Comparison of ENCODE assay signal across 9 mouse cellular contexts in genomic region chr11:69899870-69900269, GRCm38 (mm10). TPM values are rescaled to one million over a fixed set of nuclear protein-coding genes. Genes with fewer than 3 reads are reported as not detected.
DNase-seq lines count a peak whose midpoint lies in the region; ATAC-seq and TF ChIP-seq lines count a peak whose summit lies in the region.
"Had no signal": no experiment of that assay in that cellular context is flagged by ENCODE, and none has a peak within 500 bp of the region (broad histone marks: within the 10 kb centered on the region; RNA-seq: fewer than 3 reads in every experiment).

No protein-coding gene starts in this region.

- H3K9ac ChIP-seq in kidney, embryonic 15.5 days = peak overlapping the region; percentile 93
- peak overlapping the region; percentile 92 for H3K9ac ChIP-seq in intestine, embryonic 14.5 days (ENCODE audit: low read length)
- H3K9ac ChIP-seq in midbrain, postnatal 0 days (replicated peaks; ENCODE audit: low read length, poor library complexity, severe bottlenecking) = peak overlapping the region; percentile 89; the same call in 1 of the 2 replicates

- DNase-seq in kidney, postnatal 10 days = no peak
- no peak for DNase-seq in intestine, embryonic 14.5 days (ENCODE audit: low spot score)
- DNase-seq in midbrain, postnatal 0 days (ENCODE audit: low spot score) = no peak
- DNase-seq in gastrocnemius, postnatal 10 days = no peak
- DNase-seq in ovary, postnatal 36 days (ENCODE audit: low spot score) = no peak
- no peak for DNase-seq in ovary, postnatal 14 days (ENCODE audit: low spot score)

- no peak for TF ChIP-seq POLR2A in embryonic fibroblast, embryonic 13.5 days (IDR thresholded peaks at IDR 0.05; ENCODE audit: low read depth, low read length)

- peak overlapping the region; percentile 97 for H3K4me2 ChIP-seq in kidney, embryonic 15.5 days
- H3K4me2 ChIP-seq in intestine, embryonic 14.5 days (ENCODE audit: low read length) = peak overlapping the region; percentile 76
- peak overlapping the region; percentile 86 for H3K4me2 ChIP-seq in midbrain, postnatal 0 days (ENCODE audit: low read depth, low read length, poor library complexity, severe bottlenecking)

- H3K4me1 ChIP-seq in kidney, embryonic 15.5 days = peaks cover 31% of the 10 kb centered on the region
- no peaks in the 10 kb centered on the region for H3K4me1 ChIP-seq in embryonic fibroblast, embryonic 13.5 days (ENCODE audit: control insufficient read depth, insufficient read depth, low read length)
- peaks cover 23% of the 10 kb centered on the region for H3K4me1 ChIP-seq in intestine, embryonic 14.5 days (replicated peaks; ENCODE audit: control insufficient read depth, insufficient read depth, low read length)
- H3K4me1 ChIP-seq in midbrain, postnatal 0 days (ENCODE audit: insufficient read depth, low read length) = peaks cover 6% of the 10 kb centered on the region; the same call in 1 of the 2 replicates

- ATAC-seq in kidney, embryonic 15.5 days (replicated peaks; ENCODE audit: low FRiP score) = no peak
- no peak for ATAC-seq in intestine, embryonic 14.5 days (replicated peaks; ENCODE audit: low FRiP score, low TSS enrichment, low read depth)
- no peak for ATAC-seq in midbrain, postnatal 0 days (ENCODE audit: low FRiP score)

- no peaks in the 10 kb centered on the region for H3K27me3 ChIP-seq in kidney, embryonic 15.5 days
- no peaks in the 10 kb centered on the region for H3K27me3 ChIP-seq in intestine, embryonic 14.5 days (replicated peaks; ENCODE audit: control insufficient read depth, insufficient read depth, low read length)
- H3K27me3 ChIP-seq in midbrain, postnatal 0 days (ENCODE audit: insufficient read depth, low read length) = no peaks in the 10 kb centered on the region
- H3K27me3 ChIP-seq: megakaryocyte, embryonic 14.5 days had no signal

- H3K36me3 ChIP-seq in kidney, embryonic 15.5 days = peaks cover 15% of the 10 kb centered on the region
- H3K36me3 ChIP-seq in intestine, embryonic 14.5 days (ENCODE audit: control insufficient read depth, insufficient read depth, low read length) = peaks cover 18% of the 10 kb centered on the region
- H3K36me3 ChIP-seq in midbrain, postnatal 0 days (ENCODE audit: insufficient read depth, low read length) = peaks cover 11% of the 10 kb centered on the region

- peak overlapping the region; percentile 96 for H3K4me3 ChIP-seq in kidney, embryonic 15.5 days (replicated peaks)
- H3K4me3 ChIP-seq in embryonic fibroblast, embryonic 13.5 days (ENCODE audit: insufficient read depth, low read length) = peak overlapping the region; percentile 70
- peak overlapping the region; percentile 70 for H3K4me3 ChIP-seq in intestine, embryonic 14.5 days (ENCODE audit: low read depth, low read length)
- peak overlapping the region; percentile 81 for H3K4me3 ChIP-seq in midbrain, postnatal 0 days (ENCODE audit: low read depth, low read length)

- peak overlapping the region; percentile 99 for H3K27ac ChIP-seq in kidney, embryonic 15.5 days
- no peak overlapping the region for H3K27ac ChIP-seq in embryonic fibroblast, embryonic 13.5 days (ENCODE audit: insufficient read depth, low read length)
- H3K27ac ChIP-seq in intestine, embryonic 14.5 days (ENCODE audit: low read depth) = 0 out of 2 replicates have a peak overlapping the region, but pooled peaks have one; percentile 98
- H3K27ac ChIP-seq in midbrain, postnatal 0 days (ENCODE audit: low read depth, low read length) = peak overlapping the region; percentile 94; the same call in 1 of the 2 replicates

- 17% methylated on average over 4 of the region's 4 CpGs for WGBS in kidney, embryonic 15.5 days
- WGBS in intestine, embryonic 14.5 days = 19% methylated on average over 4 of the region's 4 CpGs
- WGBS in midbrain, postnatal 0 days = 19% methylated on average over 4 of the region's 4 CpGs

- H3K9me3 ChIP-seq in kidney, embryonic 15.5 days (replicated peaks) = no peaks in the 10 kb centered on the region
- no peaks in the 10 kb centered on the region for H3K9me3 ChIP-seq in intestine, embryonic 14.5 days (ENCODE audit: control insufficient read depth, low read length)
- no peaks in the 10 kb centered on the region for H3K9me3 ChIP-seq in midbrain, postnatal 0 days (ENCODE audit: low read length)
- H3K9me3 ChIP-seq: megakaryocyte, embryonic 14.5 days had no signal

- no peak for TF ChIP-seq CTCF in embryonic fibroblast, embryonic 13.5 days (IDR thresholded peaks at IDR 0.05; ENCODE audit: borderline replicate concordance, insufficient read depth, low read length)
- TF ChIP-seq CTCF in midbrain, postnatal 0 days (IDR thresholded peaks at IDR 0.05) = no peak

RNA-seq across cellular contexts. Expression of gene 2810408A11Rik, which starts 0.9 kb away (rescaled TPM):
- polyA plus RNA-seq in kidney, embryonic 15.5 days (2015; fragmentation: Nextera tagmentation; extraction: Ambion mirVana) = 12.6 and 13.0 TPM in 2 replicates
- 3.5 and 4.9 TPM in 2 replicates for polyA plus RNA-seq in embryonic fibroblast, embryonic 13.5 days (2011; ENCODE audit: insufficient read length, low read depth, missing spikeins)
- polyA plus RNA-seq in intestine, embryonic 14.5 days (2014; fragmentation: Nextera tagmentation; extraction: Ambion mirVana) = 8.8 and 10.7 TPM in 2 replicates
- total RNA-seq in midbrain, postnatal 0 days (2014; rRNA removed) = 3.3 and 8.7 TPM in 2 replicates
- polyA plus RNA-seq in midbrain, postnatal 0 days (2015; fragmentation: Nextera tagmentation; extraction: Ambion mirVana) = 4.8 and 6.2 TPM in 2 replicates
- 1 to 10 TPM; 1.8 to 2.4 TPM for total RNA-seq in gastrocnemius, postnatal 10 days (2021)

RNA-seq across cellular contexts. Expression of gene Neurl4, which starts 1.0 kb away (rescaled TPM):
- polyA plus RNA-seq in kidney, embryonic 15.5 days (2015; fragmentation: Nextera tagmentation; extraction: Ambion mirVana) = 9.3 and 10.8 TPM in 2 replicates
- 30.8 and 31.8 TPM in 2 replicates for polyA plus RNA-seq in embryonic fibroblast, embryonic 13.5 days (2011; ENCODE audit: insufficient read length, low read depth, missing spikeins)
- polyA plus RNA-seq in intestine, embryonic 14.5 days (2014; fragmentation: Nextera tagmentation; extraction: Ambion mirVana) = 13.3 and 14.5 TPM in 2 replicates
- 112 and 118 TPM in 2 replicates for total RNA-seq in midbrain, postnatal 0 days (2014; rRNA removed)
- 15.2 and 16.7 TPM in 2 replicates for polyA plus RNA-seq in midbrain, postnatal 0 days (2015; fragmentation: Nextera tagmentation; extraction: Ambion mirVana)
- 10 to 100 TPM; 31.2 to 31.8 TPM for total RNA-seq in gastrocnemius, postnatal 10 days (2021)

RNA-seq across cellular contexts. Expression of gene Acap1, which starts 4.5 kb away (rescaled TPM):
- polyA plus RNA-seq in kidney, embryonic 15.5 days (2015; fragmentation: Nextera tagmentation; extraction: Ambion mirVana) = 0.58 and 0.62 TPM in 2 replicates
- not detected in 2 replicates for polyA plus RNA-seq in embryonic fibroblast, embryonic 13.5 days (2011; ENCODE audit: insufficient read length, low read depth, missing spikeins)
- 8.1 and 9.3 TPM in 2 replicates for polyA plus RNA-seq in intestine, embryonic 14.5 days (2014; fragmentation: Nextera tagmentation; extraction: Ambion mirVana)
- total RNA-seq in midbrain, postnatal 0 days (2014; rRNA removed) = 0.66 TPM in 1 of 2 replicates, not detected in the other
- polyA plus RNA-seq in midbrain, postnatal 0 days (2015; fragmentation: Nextera tagmentation; extraction: Ambion mirVana) = 0.14 TPM in 1 of 2 replicates, not detected in the other
- total RNA-seq in gastrocnemius, postnatal 10 days (2021) = 1 to 10 TPM in 1 of 2 experiments, under 1 TPM in 1; 0.42 to 1.0 TPM

RNA-seq across cellular contexts. Expression of gene Gps2, which starts 13.8 kb away (rescaled TPM):
- polyA plus RNA-seq in kidney, embryonic 15.5 days (2015; fragmentation: Nextera tagmentation; extraction: Ambion mirVana) = 77.8 and 86.2 TPM in 2 replicates
- polyA plus RNA-seq in embryonic fibroblast, embryonic 13.5 days (2011; ENCODE audit: insufficient read length, low read depth, missing spikeins) = 24.1 and 27.8 TPM in 2 replicates
- polyA plus RNA-seq in intestine, embryonic 14.5 days (2014; fragmentation: Nextera tagmentation; extraction: Ambion mirVana) = 71.2 and 72.3 TPM in 2 replicates
- 45.8 and 47.6 TPM in 2 replicates for total RNA-seq in midbrain, postnatal 0 days (2014; rRNA removed)
- polyA plus RNA-seq in midbrain, postnatal 0 days (2015; fragmentation: Nextera tagmentation; extraction: Ambion mirVana) = 60.3 and 64.3 TPM in 2 replicates
- 10 to 100 TPM; 29.0 to 31.3 TPM for total RNA-seq in gastrocnemius, postnatal 10 days (2021)

RNA-seq across cellular contexts. Expression of gene Kctd11, which starts 18.7 kb away (rescaled TPM):
- polyA plus RNA-seq in kidney, embryonic 15.5 days (2015; fragmentation: Nextera tagmentation; extraction: Ambion mirVana) = 9.4 and 10.1 TPM in 2 replicates
- 20.7 and 26.0 TPM in 2 replicates for polyA plus RNA-seq in embryonic fibroblast, embryonic 13.5 days (2011; ENCODE audit: insufficient read length, low read depth, missing spikeins)
- 3.5 and 4.4 TPM in 2 replicates for polyA plus RNA-seq in intestine, embryonic 14.5 days (2014; fragmentation: Nextera tagmentation; extraction: Ambion mirVana)
- 0.93 and 1.6 TPM in 2 replicates for total RNA-seq in midbrain, postnatal 0 days (2014; rRNA removed)
- polyA plus RNA-seq in midbrain, postnatal 0 days (2015; fragmentation: Nextera tagmentation; extraction: Ambion mirVana) = 0.57 and 0.92 TPM in 2 replicates
- total RNA-seq in gastrocnemius, postnatal 10 days (2021) = 1 to 10 TPM; 2.3 to 3.7 TPM
